Mouse (Mus musculus): ENCODE data around the gene Met.

Gene Met

GRCm38 (mm10) chr6:17554263-17554662 is 90.7 kb downstream of the Met start:
- no peak for DNase-seq

GRCm38 (mm10) chr6:17554757-17555156 is 91.2 kb downstream of the Met start:
- no peak for DNase-seq

DNA sequence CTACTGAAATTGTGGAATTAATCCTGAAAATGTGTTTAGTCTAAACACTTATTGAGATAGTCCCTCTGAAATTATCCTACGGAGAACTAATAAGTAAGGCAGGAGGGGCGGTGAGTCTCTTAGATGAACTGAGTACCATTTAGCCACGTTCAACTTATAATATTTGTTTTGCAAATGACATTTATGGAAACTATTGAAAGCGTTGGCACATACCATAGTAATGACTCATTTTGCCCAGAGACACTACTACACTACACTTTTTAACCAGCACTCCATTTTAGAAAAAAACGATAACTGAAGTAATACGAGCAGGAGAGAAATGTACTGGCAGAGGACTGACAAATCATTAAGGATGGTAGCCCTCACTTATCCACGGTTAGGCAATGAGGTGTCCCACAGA is 92.1 kb downstream of the Met start:
- no peak for DNase-seq

DNA sequence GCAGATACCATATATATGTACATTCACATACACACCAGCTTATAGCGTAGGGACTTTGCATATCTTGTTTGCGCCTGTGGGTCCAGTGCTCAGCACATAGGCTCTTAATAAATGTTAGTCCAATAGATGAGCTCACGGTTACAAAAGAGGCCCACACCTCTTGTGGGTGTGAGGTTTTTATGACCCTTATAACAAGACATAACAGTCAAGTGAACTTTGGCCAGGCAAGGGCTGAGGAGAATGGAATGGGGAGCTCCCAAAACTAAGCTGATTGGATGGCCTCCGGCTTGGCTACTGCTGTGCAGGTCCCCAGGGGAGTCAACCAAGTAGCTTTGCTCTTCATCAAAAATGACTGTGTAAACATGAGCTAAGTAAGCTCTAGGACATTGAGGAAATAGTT is 96.1 kb downstream of the Met start:
- no peak for DNase-seq

- no peak for DNase-seq
Observed at GRCm38 (mm10) chr6:17561347-17561746, 97.7 kb downstream of the Met start.

GRCm38 (mm10) chr6:17561886-17562285 is 98.3 kb downstream of the Met start:
- DNase-seq, result no peak

DNA sequence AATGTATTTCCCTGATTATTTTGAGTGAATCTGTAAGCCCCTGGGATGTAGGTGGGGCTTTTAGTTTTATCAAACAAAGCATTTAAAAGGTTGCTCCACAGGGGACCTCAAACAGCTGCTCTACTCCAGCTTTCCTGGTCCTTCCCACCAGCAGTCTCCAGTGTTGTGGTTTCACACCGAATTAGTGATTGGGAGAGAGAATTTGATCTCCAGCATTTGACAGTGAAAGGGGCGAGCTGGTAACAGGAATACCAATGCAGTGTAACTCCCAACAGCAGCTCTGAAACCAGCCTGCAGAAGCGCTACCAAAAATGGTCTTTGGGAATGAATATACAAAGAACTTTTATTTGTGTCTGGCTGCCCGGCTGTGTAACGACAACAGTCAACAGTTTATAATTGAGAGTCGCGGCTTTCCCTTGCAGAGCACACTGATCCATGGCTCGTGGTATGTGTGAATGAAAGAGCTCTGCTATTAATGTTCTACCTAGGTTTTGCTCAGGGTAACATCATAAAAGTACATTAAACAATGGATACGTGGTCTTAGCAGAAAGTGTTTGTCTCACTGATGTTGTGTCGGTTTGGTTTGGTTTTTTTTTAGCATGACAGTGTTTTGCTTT is 99.0 kb downstream of the Met start:
- no peak for DNase-seq

- no peak for DNase-seq
Observed at GRCm38 (mm10) chr6:17568702-17569352, 105.2 kb downstream of the Met start.

- DNase-seq, result no peak
Observed at GRCm38 (mm10) chr6:17573227-17573626, 109.6 kb downstream of the Met start.

GRCm38 (mm10) chr6:17573732-17574131 is 110.1 kb downstream of the Met start:
- DNase-seq, result no peak

DNA sequence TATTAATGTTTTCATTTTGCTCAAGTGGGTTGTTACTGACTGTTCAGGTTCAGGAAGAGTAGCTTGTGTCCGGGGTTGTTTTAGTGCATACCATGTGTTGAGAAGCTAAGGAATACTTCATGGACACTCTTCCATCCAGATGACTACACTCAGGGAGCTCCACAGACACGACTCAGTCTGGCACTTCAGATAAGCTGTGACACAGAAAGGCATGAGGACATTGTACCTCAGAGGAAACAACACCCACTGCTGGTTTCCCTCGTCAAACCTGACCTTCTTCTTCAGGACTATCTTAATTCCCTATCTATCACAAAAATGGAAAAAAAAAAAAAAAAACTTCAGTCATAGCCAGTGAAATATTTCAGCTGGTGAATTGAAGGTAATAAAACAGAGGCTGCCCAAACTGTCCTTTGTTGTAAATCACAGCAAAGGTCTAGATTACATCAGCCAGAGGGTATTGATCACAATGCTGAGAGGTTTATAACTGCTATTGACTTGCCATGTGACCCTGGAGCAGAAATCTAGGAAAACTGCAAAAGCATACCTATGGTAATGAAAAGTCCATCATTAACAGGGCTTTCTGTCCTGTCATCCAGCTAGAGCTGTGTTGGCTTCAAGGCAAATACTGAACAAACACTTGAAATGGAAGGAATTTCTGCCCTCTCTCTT is 114.6 kb downstream of the Met start:
- no peak for DNase-seq

DNA sequence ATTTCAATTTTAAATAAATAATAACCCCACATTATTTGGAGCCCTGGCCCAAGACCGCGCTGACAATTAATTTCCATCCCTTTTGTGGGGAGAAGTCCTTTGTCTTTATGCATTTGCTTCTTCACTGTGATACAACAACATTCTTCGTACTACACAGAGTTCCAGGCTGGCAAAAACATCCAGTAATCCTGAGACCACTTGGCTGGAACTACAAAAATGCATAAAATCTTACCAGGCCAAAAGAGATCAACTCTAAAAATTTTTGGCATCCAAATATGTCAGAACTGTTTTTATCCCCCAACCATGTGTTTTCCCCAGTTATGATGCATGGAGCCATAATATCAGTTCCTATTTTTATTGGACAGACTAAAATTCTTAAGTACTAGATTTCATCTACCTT is 116.7 kb downstream of the Met start:
- no peak for DNase-seq

- peak; percentile 43 to 44 for DNase-seq
Observed at GRCm38 (mm10) chr6:17583982-17584381, 120.4 kb downstream of the Met start.

DNA sequence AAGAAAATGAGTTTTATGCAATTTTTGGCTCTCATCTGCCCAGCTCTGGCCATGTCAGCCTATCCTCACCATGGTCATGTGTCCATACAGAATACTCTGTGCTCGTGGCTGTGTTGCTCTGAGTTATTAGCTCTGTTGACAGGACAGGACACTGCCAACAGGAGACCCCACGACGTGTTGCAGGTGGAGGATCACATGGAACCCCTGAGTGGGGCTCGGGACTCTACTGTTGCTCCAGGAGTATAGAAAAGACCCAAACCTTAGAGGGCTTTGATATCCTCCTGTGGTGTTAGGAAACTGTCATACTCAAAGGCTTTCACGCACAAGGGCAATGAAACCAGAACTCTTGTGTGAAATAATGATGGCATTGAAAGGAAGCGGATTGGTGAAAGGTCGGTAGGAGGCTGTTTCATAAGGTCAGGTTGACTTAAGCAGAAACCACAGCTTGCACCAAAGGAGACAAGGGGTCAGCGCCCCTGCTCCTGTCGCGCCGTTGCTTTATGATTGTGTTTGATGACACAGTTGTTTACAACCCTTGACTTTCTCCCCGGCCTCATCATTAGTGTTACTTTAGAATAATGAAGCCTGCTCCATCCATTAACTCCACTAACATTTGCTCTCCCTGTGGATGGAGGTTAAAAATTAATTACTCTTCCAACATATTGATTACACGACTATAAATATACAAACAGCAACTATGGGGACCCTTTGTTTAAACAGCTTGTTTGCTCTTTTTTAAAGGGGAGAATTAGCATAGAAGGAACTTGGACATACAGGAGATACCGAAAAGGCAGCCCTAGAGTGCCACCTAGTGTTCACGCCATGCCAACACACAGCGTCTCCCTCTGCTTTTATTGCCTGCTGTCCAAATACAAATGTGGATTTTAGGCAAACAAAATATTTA is 125.7 kb downstream of the Met start:
- peak; percentile 64 to 77 for DNase-seq

DNA sequence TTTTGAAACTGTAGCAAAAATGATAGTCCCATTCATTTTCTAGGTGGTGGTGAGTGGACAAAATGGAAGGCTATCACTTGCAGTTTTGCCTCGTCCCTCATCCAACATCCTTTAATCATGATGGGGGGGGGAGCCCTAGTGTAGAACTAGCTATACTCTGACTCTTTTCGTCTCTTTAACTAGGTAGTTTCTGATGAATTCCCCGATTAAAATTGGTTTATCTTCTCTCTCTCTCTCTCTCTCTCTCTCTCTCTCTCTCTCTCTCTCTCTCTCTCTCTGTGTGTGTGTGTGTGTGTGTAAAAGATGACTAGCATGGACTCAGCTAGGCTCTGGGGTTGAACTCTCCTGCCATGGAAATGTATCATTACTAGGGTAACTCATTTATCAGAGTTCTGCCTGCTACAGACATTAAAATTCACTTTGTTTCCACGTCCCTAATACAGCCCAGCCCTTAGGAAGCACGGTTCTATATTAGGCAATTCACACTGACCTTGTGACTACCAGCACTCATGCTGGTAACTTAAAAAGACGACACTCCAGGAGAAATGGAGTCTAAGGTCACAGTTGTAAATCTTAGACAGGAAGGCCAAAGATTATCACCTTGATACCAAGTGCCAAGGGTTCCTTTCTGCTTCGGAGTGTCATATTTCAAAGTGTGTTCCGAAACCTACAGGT is 126.5 kb downstream of the Met start:
- no peak for DNase-seq

DNA sequence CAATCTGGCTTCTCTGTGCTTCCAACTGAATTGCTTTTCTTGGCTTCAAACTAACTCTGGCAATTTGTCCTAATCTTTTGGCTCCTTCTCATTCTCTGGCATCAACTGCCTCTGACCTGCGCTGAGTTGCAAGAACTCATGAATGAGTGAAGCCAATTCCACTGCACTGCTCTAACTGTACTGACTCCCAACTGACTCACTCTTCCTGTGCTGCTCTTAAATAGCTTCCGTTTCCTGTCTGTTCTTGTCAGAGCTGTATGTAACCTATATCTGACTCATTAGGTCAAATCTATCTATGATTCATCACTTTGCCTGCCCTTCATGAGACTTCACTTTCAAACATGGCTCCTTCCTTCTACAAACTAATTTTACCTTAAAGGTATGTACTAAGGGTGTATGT is 130.4 kb downstream of the Met start:
- no peak for DNase-seq

- no peak for DNase-seq
Observed at GRCm38 (mm10) chr6:17595712-17596462, 132.3 kb downstream of the Met start.

DNA sequence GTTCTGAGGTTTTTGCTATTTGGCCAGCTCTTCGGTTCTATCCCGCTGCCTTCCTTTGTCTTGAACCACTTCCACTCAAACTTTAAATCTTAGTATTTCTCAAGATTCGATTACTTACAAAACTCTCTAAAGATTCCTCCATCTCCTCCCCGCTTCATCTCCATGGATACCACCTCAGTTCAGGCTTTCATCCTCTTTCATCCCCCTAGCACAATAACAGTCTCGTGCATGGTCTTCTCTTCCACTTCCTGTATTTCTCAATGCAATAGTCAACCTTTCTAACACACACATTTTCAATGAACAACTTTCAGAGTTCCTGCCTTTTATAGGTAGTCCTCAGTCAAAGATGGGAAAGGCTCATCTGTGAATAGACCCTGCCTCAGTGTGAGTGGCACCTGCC is 135.8 kb downstream of the Met start:
- DNase-seq, result no peak

GRCm38 (mm10) chr6:17601526-17601925 is 137.9 kb downstream of the Met start:
- DNase-seq, result no peak

GRCm38 (mm10) chr6:17606915-17607314 is 143.3 kb downstream of the Met start:
- no peak for DNase-seq

DNA sequence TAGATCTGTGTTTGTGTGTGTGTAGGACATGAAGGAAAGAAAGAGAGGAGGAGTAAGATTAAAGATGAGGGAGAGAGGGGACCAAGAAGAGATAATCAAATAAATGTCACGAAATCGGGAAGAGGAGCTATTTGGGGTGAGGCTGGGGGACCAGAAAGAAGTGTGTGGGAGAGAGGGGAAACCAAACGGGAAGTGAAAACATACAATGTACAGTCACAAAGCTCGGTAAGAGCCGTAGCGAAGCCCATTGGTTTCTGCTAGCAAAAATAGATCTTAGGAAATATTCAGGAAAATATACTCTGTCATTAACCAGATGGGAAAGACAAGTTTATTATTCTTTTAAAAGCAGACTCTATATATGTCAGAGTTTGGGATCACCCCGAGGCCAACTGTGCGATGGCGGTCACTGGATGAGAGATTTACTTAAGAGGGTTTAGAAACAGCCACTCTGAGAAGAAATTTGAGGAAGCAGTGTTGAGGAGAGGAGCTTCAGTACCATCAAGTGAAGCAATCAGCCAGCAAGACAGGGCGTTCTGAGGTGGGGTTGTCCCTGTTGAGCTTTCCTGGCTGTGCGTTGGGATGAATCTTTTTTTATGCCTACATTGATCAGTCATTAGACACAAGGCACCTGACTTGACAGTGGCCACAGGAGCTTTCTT is 147.9 kb downstream of the Met start:
- DNase-seq, result no peak
